Mouse (Mus musculus) adipose tissue, adult 10 weeks (tissue): ENCODE data around the gene Tspyl2. TPM values are rescaled to one million over a fixed set of nuclear protein-coding genes. Genes with fewer than 3 reads are reported as not detected.

Experiments
- polyA plus RNA-seq: library from polyadenylated mRNA; stranded (reverse); fragments of 350-450 nt; fragmentation: Illumina TruSeq; extraction: RNeasy Lipid Tissue Mini Kit (QIAGEN cat#74804); gene quantifications from one replicate; pipeline ENCODE4 v1.2.3, GENCODE M21; 2014; ENCODE audit warnings: low read depth, low replicate concordance

The Tspyl2 gene
- 65.4 TPM for polyA plus RNA-seq

GRCm38 (mm10) chrX:152342358-152342901 is at the start of gene Tspyl2:
Gene Tspyl2, minus strand, starts transcription at chrX:152342425.

GRCm38 (mm10) chrX:152368397-152369273 is 26.4 kb upstream of the Tspyl2 start, which contains the start of gene Gpr173:
Gene Gpr173, minus strand, starts transcription at chrX:152368704.

GRCm38 (mm10) chrX:152326996-152327688 is 15.1 kb downstream of the Tspyl2 start, which contains the start of gene Kantr:
Gene Kantr, minus strand, starts transcription at chrX:152327495.

Other genes starting within 250 kb of the Tspyl2 start
- 10.0 TPM for gene Iqsec2, start 198.2 kb downstream of the Tspyl2 start, polyA plus RNA-seq
- gene Kdm5c, start 109.4 kb downstream of the Tspyl2 start, polyA plus RNA-seq, result 21.3 TPM
- 10.5 TPM for gene Kantr, start 14.9 kb downstream of the Tspyl2 start, polyA plus RNA-seq
- gene Gpr173, start 26.3 kb upstream of the Tspyl2 start, polyA plus RNA-seq, result 2.1 TPM
- not detected for gene Cldn34a, start 220.9 kb upstream of the Tspyl2 start, polyA plus RNA-seq